Mouse (Mus musculus): Measurements from ENCODE around the gene Ptpro.
"Not testable (repeated sequence)": the region's sequence is repeated elsewhere in the genome, so short reads cannot be mapped to it uniquely, and the experiment has no call there.

The Ptpro gene

GRCm38 (mm10) chr6:137395075-137395474 is 143.0 kb downstream of the Ptpro start:
- no peak for DNase-seq

- DNase-seq: no peak
Observed at GRCm38 (mm10) chr6:137396106-137396793, 144.1 kb downstream of the Ptpro start.

GRCm38 (mm10) chr6:137397358-137397757 is 145.2 kb downstream of the Ptpro start:
- DNase-seq: no peak

- no peak for DNase-seq
Observed at GRCm38 (mm10) chr6:137404196-137404595, 152.1 kb downstream of the Ptpro start.

- no peak for DNase-seq
Observed at GRCm38 (mm10) chr6:137405690-137406089, 153.6 kb downstream of the Ptpro start.

GRCm38 (mm10) chr6:137410510-137410909 is 158.4 kb downstream of the Ptpro start:
- DNase-seq: no peak

- DNase-seq: no peak
Observed at GRCm38 (mm10) chr6:137411901-137412378, 159.8 kb downstream of the Ptpro start.

- no peak for DNase-seq
Observed at GRCm38 (mm10) chr6:137413045-137413444, 160.9 kb downstream of the Ptpro start.

GRCm38 (mm10) chr6:137414531-137415405 is 162.6 kb downstream of the Ptpro start:
- DNase-seq: peak; percentile 25 to 43

- DNase-seq: no peak
Observed at GRCm38 (mm10) chr6:137422777-137423176, 170.7 kb downstream of the Ptpro start.

- DNase-seq: no peak
Observed at GRCm38 (mm10) chr6:137423830-137424229, 171.7 kb downstream of the Ptpro start.

GRCm38 (mm10) chr6:137425500-137426432 is 173.6 kb downstream of the Ptpro start:
- no peak for DNase-seq

- DNase-seq: no peak
Observed at GRCm38 (mm10) chr6:137433521-137434137, 181.5 kb downstream of the Ptpro start.

- no peak for DNase-seq
Observed at GRCm38 (mm10) chr6:137437486-137437885, 185.4 kb downstream of the Ptpro start.

- no peak for DNase-seq
Observed at GRCm38 (mm10) chr6:137437902-137438580, 185.9 kb downstream of the Ptpro start.

GRCm38 (mm10) chr6:137440559-137441486 is 188.7 kb downstream of the Ptpro start:
- DNase-seq: no peak

GRCm38 (mm10) chr6:137443089-137443488 is 191.0 kb downstream of the Ptpro start:
- DNase-seq: no peak

GRCm38 (mm10) chr6:137446116-137446515 is 194.0 kb downstream of the Ptpro start:
- not testable (repeated sequence) for DNase-seq

- DNase-seq: peak; percentile 30 to 40
Observed at GRCm38 (mm10) chr6:137455537-137456041, 203.5 kb downstream of the Ptpro start.

- no peak for DNase-seq
Observed at GRCm38 (mm10) chr6:137456064-137456463, 203.9 kb downstream of the Ptpro start.

Data from lung, postnatal 4 days (tissue).